Mouse (Mus musculus) olfactory bulb, adult 2 months (tissue): Measurements from ENCODE around the gene Gm21394.
"Not testable (repeated sequence)": the region's sequence is repeated elsewhere in the genome, so short reads cannot be mapped to it uniquely, and the experiment has no call there.

Source experiments
- CTCF ChIP-seq: fragments of 200-500 bp; IDR thresholded peaks from 2 replicates; pipeline ENCODE4 v1.5.1; 2012; ENCODE audit warnings: low read depth, mild to moderate bottlenecking, low read length, moderate library complexity; ENCODE audit not compliant: insufficient read depth
- POLR2A ChIP-seq: fragments of 200-500 bp; IDR thresholded peaks from 2 replicates; pipeline ENCODE4 v1.6.1; 2012; ENCODE audit warnings: mild to moderate bottlenecking, low read depth, low read length, moderate library complexity; ENCODE audit not compliant: insufficient read depth

- TF ChIP-seq CTCF, POLR2A: not testable (repeated sequence)
These were observed at the start of gene Gm21394 for GRCm38 (mm10) chrY:84564807-84565206.
